Mouse (Mus musculus) kidney, embryonic 14.5 days (tissue): ENCODE results near the gene Gm20911. TPM values are rescaled to one million over a fixed set of nuclear protein-coding genes. Genes with fewer than 3 reads are reported as not detected.
"Not testable (repeated sequence)": the region's sequence is repeated elsewhere in the genome, so short reads cannot be mapped to it uniquely, and the experiment has no call there.

Experiments used
- ATAC-seq: fragments of 200-750 bp; cut with Nextera tagmentation; 2 replicates; pipeline ENCODE4 v1.8.0; 2017; ENCODE audit warnings: moderate number of reproducible peaks, mild to moderate bottlenecking, moderate TSS enrichment, moderate library complexity; ENCODE audit not compliant: low FRiP score, low TSS enrichment
- H3K27ac ChIP-seq: fragments of 300-500 bp; sonication (generic); 2 replicates; pipeline ENCODE4 v1.5.1; 2014; ENCODE audit warnings: low read depth, mild to moderate bottlenecking, low read length, moderate library complexity, mixed read lengths
- H3K27me3 ChIP-seq: fragments of 300-500 bp; sonication (generic); 2 replicates; pipeline ENCODE4 v1.6.1; 2014; ENCODE audit warnings: mild to moderate bottlenecking, low read length; ENCODE audit not compliant: control insufficient read depth, insufficient read depth
- H3K36me3 ChIP-seq: fragments of 300-500 bp; sonication (generic); 2 replicates; pipeline ENCODE4 v1.6.1; 2014; ENCODE audit warnings: low read length, mixed read lengths; ENCODE audit not compliant: control insufficient read depth, insufficient read depth
- H3K4me1 ChIP-seq: fragments of 300-500 bp; sonication (generic); 2 replicates; pipeline ENCODE4 v1.6.1; 2014; ENCODE audit warnings: low read length, mixed read lengths; ENCODE audit not compliant: control insufficient read depth, insufficient read depth
- H3K4me2 ChIP-seq: fragments of 300-500 bp; sonication (generic); replicated peaks from 2 replicates; pipeline ENCODE4 v1.6.1; 2014; ENCODE audit warnings: low read depth, mild to moderate bottlenecking, low read length
- H3K4me3 ChIP-seq: fragments of 300-500 bp; sonication (generic); 2 replicates; pipeline ENCODE4 v1.5.1; 2014; ENCODE audit warnings: mild to moderate bottlenecking, low read length
- H3K9ac ChIP-seq: fragments of 300-500 bp; sonication (generic); 2 replicates; pipeline ENCODE4 v1.6.1; 2014; ENCODE audit warnings: low read depth, mild to moderate bottlenecking, low read length, moderate library complexity
- H3K9me3 ChIP-seq: fragments of 300-500 bp; sonication (generic); 2 replicates; pipeline ENCODE4 v1.6.1; 2016; ENCODE audit warnings: low read length; ENCODE audit not compliant: control insufficient read depth
- whole genome bisulfite sequencing: fragments of 180-500 bp; shearing (Covaris S2); extraction: QIAGEN DNeasy Blood & Tissue Kit; methylation state at CpG from one replicate; pipeline ENCODE4 v1.1.7; 2014; 5-methylcytosine and 5-hydroxymethylcytosine counted together
- polyA plus RNA-seq: library from polyadenylated mRNA; unstranded; fragments of >200 nt; fragmentation: Nextera tagmentation; extraction: Ambion mirVana; gene quantifications from 2 replicates; pipeline ENCODE4 v1.2.1, GENCODE M21; 2014

The Gm20911 gene
- not detected in 2 replicates for polyA plus RNA-seq

DNA sequence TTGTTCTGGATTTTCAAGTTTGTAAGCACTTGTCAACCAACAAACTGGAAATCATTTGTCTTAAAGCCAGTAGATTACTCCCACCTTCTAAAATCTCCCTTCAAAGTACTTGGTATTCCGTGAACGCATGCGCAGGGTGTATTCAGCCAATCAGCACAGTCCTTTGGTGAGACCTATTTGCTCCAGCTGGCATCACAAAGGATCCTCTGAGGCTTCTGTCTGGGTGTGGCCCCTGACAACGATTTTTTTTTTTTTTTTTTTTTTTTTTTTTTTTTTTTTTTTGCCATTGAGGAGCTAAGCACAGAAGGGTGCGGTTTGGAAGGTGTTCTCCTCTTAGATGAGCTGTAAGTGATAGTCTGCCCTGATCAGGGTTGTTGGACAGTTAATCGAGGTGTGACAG is at the start of gene Gm20911:
TSS of gene Gm20911 (plus strand) at position 301 of the 400 bp plus-strand sequence.
- H3K27ac ChIP-seq, H3K9ac ChIP-seq, H3K36me3 ChIP-seq, H3K4me3 ChIP-seq, H3K9me3 ChIP-seq, H3K4me2 ChIP-seq, ATAC-seq, H3K27me3 ChIP-seq, H3K4me1 ChIP-seq: not testable (repeated sequence)
- WGBS, result no CpG with 5 or more reads among the region's 6 CpGs
